Mouse (Mus musculus) hindbrain, embryonic 11.5 days (tissue): ENCODE data around the gene Bco1. TPM values are rescaled to one million over a fixed set of nuclear protein-coding genes. Genes with fewer than 3 reads are reported as not detected.

Experiments used
- ATAC-seq: fragments of 200-750 bp; cut with Nextera tagmentation; 2 replicates; pipeline ENCODE4 v1.8.0; 2017; ENCODE audit warnings: mild to moderate bottlenecking, moderate TSS enrichment, moderate library complexity; ENCODE audit not compliant: low FRiP score
- DNase-seq: peaks from one replicate; pipeline ENCODE4 v3.0.0-alpha.2; 2015; ENCODE audit warnings: low spot score
- H3K27ac ChIP-seq: fragments of 300-500 bp; sonication (generic); 2 replicates; pipeline ENCODE4 v1.5.1; 2014; ENCODE audit warnings: mild to moderate bottlenecking, low read depth, low read length
- H3K27me3 ChIP-seq: fragments of 300-500 bp; sonication (generic); 2 replicates; pipeline ENCODE4 v1.6.1; 2014; ENCODE audit warnings: mild to moderate bottlenecking, low read length, moderate library complexity, mixed read lengths; ENCODE audit not compliant: control insufficient read depth, insufficient read depth
- H3K36me3 ChIP-seq: fragments of 300-500 bp; sonication (generic); 2 replicates; pipeline ENCODE4 v1.6.1; 2014; ENCODE audit warnings: mild to moderate bottlenecking, low read length, moderate library complexity, mixed read lengths; ENCODE audit not compliant: control insufficient read depth, insufficient read depth
- H3K4me1 ChIP-seq: fragments of 300-500 bp; sonication (generic); replicated peaks from 2 replicates; pipeline ENCODE4 v1.6.1; 2014; ENCODE audit warnings: low read length, mixed read lengths; ENCODE audit not compliant: control insufficient read depth, insufficient read depth
- H3K4me2 ChIP-seq: fragments of 300-500 bp; sonication (generic); replicated peaks from 2 replicates; pipeline ENCODE4 v1.6.1; 2014; ENCODE audit warnings: mild to moderate bottlenecking, low read depth, low read length
- H3K4me3 ChIP-seq: fragments of 300-500 bp; sonication (generic); 2 replicates; pipeline ENCODE4 v1.5.1; 2014; ENCODE audit warnings: low read depth, low read length
- H3K9ac ChIP-seq: fragments of 300-500 bp; sonication (generic); 2 replicates; pipeline ENCODE4 v1.6.1; 2014; ENCODE audit warnings: low read depth, low read length
- H3K9me3 ChIP-seq: fragments of 300-500 bp; sonication (generic); 2 replicates; pipeline ENCODE4 v1.6.1; 2016; ENCODE audit warnings: low read length; ENCODE audit not compliant: control insufficient read depth
- WGBS: fragments of 180-500 bp; shearing (Covaris S2); extraction: QIAGEN DNeasy Blood & Tissue Kit; methylation state at CpG from one replicate; pipeline ENCODE4 v1.1.7; 2014; 5-methylcytosine and 5-hydroxymethylcytosine counted together
- polyA plus RNA-seq: library from polyadenylated mRNA; unstranded; fragments of >200 nt; fragmentation: Nextera tagmentation; extraction: Ambion mirVana; gene quantifications from 2 replicates; pipeline ENCODE4 v1.2.1, GENCODE M21; 2014

Bco1 gene
- polyA plus RNA-seq, 1 experiment from 2014 or later: 0.25 TPM

DNA sequence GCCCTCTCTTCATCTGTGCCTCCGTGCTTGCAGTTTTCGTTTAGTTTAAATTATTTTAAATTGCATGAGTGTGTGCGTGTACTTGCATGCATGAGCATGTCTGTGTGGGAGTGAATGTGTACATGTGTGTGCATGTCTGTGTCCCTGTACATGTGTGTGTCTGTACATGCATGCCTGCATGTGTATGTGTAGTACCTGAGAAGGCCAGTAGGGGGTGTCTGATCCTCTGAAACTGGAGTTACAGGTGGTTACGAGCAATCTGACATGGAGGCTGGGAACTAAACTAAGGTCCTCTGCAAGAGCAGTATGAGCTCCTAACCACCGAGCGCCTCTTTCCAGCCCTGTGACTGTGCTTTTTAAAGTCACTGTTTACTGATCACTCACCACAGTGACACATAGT is 52.9 kb downstream of the Bco1 start:
- Histone ChIP-seq H3K4me1 (no peaks in the 10 kb centered on the region), H3K9me3 (no peaks in the 10 kb centered on the region), H3K36me3 (no peaks in the 10 kb centered on the region), H3K27me3 (no peaks in the 10 kb centered on the region), H3K4me3 (no peak overlapping the region), H3K27ac (no peak overlapping the region), H3K4me2 (no peak overlapping the region), H3K9ac (no peak overlapping the region)
- ATAC-seq: no peak
- DNase-seq: no peak
- 94% methylated on average over 6 of the region's 6 CpGs for WGBS

DNA sequence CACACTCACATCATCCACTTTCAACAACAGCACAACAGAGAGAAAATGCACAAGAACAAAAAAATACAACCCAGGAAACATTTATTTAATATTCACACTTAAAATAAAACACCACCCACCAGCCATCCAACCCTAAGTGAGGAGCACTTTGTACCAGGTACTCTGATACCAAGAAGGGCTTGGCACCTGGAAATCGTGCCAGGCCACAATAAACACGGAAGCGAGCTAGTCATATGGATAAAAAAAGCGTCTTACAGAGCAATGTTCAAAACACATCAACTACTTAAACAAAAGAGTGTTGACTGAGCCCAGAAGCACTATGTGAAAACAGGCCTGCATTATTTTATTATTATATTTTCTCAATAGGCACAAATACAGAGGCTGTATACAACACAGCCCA is 60.5 kb downstream of the Bco1 start:
- no peaks in the 10 kb centered on the region for H3K36me3 ChIP-seq
- H3K27me3 ChIP-seq: no peaks in the 10 kb centered on the region
- H3K9ac ChIP-seq: no peak overlapping the region
- DNase-seq: no peak
- 92% methylated on average over 4 of the region's 4 CpGs for WGBS
- H3K9me3 ChIP-seq: no peaks in the 10 kb centered on the region
- peaks cover 2% of the 10 kb centered on the region; the same call in 1 of the 2 replicates for H3K4me1 ChIP-seq
- no peak overlapping the region for H3K27ac ChIP-seq
- ATAC-seq: no peak
- no peak overlapping the region for H3K4me2 ChIP-seq
- H3K4me3 ChIP-seq: no peak overlapping the region

DNA sequence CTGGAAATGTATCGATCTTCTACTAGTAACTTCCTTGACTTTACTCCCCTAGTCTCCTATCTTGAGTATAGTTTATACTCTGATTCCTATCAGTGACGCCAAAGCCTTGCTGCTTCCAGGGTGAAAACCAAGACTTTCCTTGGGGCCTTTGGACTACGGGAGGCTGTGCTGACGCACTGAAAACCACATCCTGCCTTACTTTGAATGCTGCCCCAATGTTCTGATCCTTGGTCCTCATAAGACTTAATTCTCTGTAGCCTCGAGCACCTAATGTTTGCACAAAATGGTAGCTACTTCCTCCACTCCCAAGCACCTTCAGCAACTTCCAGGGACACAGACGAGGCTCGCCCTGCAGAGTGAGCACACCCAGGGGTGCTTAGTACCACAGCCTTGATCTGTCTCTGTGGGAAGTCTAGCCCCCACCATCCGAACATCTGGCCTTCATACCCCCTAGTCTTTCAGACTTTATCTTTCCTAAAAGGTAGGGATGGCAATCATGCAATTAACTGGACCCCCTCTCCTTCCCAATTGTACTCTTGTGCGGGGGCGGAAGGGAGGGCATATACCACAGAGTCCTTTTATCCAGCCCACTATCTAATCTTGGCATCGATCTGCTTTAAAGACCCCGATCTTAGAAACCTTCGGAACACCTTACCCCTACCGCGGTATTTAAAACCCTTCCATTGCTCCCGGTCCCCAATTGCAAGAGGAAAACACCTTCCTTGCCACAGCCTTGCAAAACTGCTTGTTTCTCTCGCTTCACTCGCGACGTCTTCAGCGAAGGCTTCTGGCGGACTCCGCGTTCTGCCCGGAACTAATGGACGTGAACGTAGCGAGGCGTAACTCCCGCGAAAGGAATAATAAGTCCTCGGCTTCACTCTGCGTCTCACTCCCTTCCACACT is 61.5 kb downstream of the Bco1 start:
- Histone ChIP-seq H3K36me3 (no peaks in the 10 kb centered on the region), H3K9me3 (no peaks in the 10 kb centered on the region), H3K4me3 (peak overlapping the region; percentile 79), H3K27me3 (no peaks in the 10 kb centered on the region), H3K4me2 (peak overlapping the region; percentile 89), H3K4me1 (peaks cover 2% of the 10 kb centered on the region; the same call in 1 of the 2 replicates), H3K27ac (peak overlapping the region; percentile 69), H3K9ac (peak overlapping the region; percentile 80)
- peak; percentile 33; the same call in 1 of the 2 replicates for ATAC-seq
- DNase-seq: peak; percentile 2
- WGBS: 12% methylated on average over 33 of the region's 33 CpGs

GRCm38 (mm10) chr8:117157769-117158091 is 62.1 kb downstream of the Bco1 start:
- no peaks in the 10 kb centered on the region for H3K9me3 ChIP-seq
- peaks cover 2% of the 10 kb centered on the region; the same call in 1 of the 2 replicates for H3K4me1 ChIP-seq
- H3K27ac ChIP-seq: peak overlapping the region; percentile 69
- H3K9ac ChIP-seq: peak overlapping the region; percentile 80
- H3K36me3 ChIP-seq: no peaks in the 10 kb centered on the region
- DNase-seq (peak; percentile 98), ATAC-seq (peak; percentile 94)
- WGBS: under 1% methylated on average over 23 of the region's 45 CpGs
- no peaks in the 10 kb centered on the region for H3K27me3 ChIP-seq
- peak overlapping the region; percentile 79 for H3K4me3 ChIP-seq
- peak overlapping the region; percentile 89 for H3K4me2 ChIP-seq

- under 1% methylated on average over 52 of the region's 65 CpGs for WGBS
These were observed 62.6 kb downstream of the Bco1 start, which contains the start of gene Gan for GRCm38 (mm10) chr8:117158135-117158761. TSS of gene Gan (plus strand) at chr8:117158135.

DNA sequence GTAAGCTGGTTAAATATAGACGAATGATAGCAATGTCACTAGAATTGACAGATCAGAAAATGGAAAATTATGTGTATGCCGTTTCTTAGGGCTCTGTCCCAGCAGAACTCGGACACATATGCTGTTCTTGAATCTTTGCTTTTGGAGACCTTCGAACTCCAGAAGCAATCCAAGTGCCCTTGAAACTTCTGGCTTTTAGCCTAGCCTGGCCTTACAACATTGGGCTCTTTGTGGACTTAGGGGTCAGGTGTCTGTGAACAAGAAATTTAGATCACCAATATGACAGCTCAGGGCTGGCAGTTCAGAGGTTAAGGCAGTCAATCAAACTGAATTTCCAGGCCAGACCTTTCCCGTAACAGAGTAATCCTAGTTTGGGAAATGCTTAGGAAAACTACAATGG is 63.4 kb downstream of the Bco1 start:
- Histone ChIP-seq H3K27ac (no peak overlapping the region), H3K27me3 (no peaks in the 10 kb centered on the region), H3K9ac (no peak overlapping the region), H3K9me3 (no peaks in the 10 kb centered on the region), H3K4me2 (peak overlapping the region; percentile 89), H3K4me3 (peak overlapping the region; percentile 79), H3K36me3 (no peaks in the 10 kb centered on the region), H3K4me1 (peaks cover 2% of the 10 kb centered on the region; the same call in 1 of the 2 replicates)
- WGBS: 68% methylated on average over 5 of the region's 5 CpGs
- ATAC-seq: no peak
- DNase-seq: no peak

More at GRCm38 (mm10) chr8:117158135-117158761, 62.6 kb downstream of the Bco1 start, which contains the start of gene Gan:
- H3K9me3 ChIP-seq: no peaks in the 10 kb centered on the region
- DNase-seq (peak; percentile 49), ATAC-seq (peak; percentile 80)
- H3K4me2 ChIP-seq: peak within 1 kb of the TSS; percentile 89
- peak within 1 kb of the TSS; percentile 80 for H3K9ac ChIP-seq
- peak within 1 kb of the TSS; percentile 69 for H3K27ac ChIP-seq
- peak within 1 kb of the TSS; percentile 79 for H3K4me3 ChIP-seq
- H3K36me3 ChIP-seq: no peaks in the 10 kb centered on the region
- peaks cover 2% of the 10 kb centered on the region; the same call in 1 of the 2 replicates for H3K4me1 ChIP-seq
- no peaks in the 10 kb centered on the region for H3K27me3 ChIP-seq

- no peak for DNase-seq
- Histone ChIP-seq H3K9ac (no peak overlapping the region), H3K4me2 (no peak overlapping the region), H3K36me3 (no peaks in the 10 kb centered on the region), H3K4me3 (no peak overlapping the region), H3K9me3 (no peaks in the 10 kb centered on the region), H3K4me1 (no peaks in the 10 kb centered on the region), H3K27ac (no peak overlapping the region), H3K27me3 (no peaks in the 10 kb centered on the region)
- WGBS: 82% methylated on average over 4 of the region's 4 CpGs
- ATAC-seq: no peak
These were observed 69.3 kb downstream of the Bco1 start for GRCm38 (mm10) chr8:117164912-117165311.

GRCm38 (mm10) chr8:117165542-117165941 is 69.9 kb downstream of the Bco1 start:
- Histone ChIP-seq H3K4me3 (no peak overlapping the region), H3K4me2 (no peak overlapping the region), H3K9me3 (no peaks in the 10 kb centered on the region), H3K9ac (no peak overlapping the region), H3K27ac (no peak overlapping the region), H3K36me3 (no peaks in the 10 kb centered on the region), H3K27me3 (no peaks in the 10 kb centered on the region), H3K4me1 (no peaks in the 10 kb centered on the region)
- WGBS: 94% methylated on average over 4 of the region's 4 CpGs
- DNase-seq (no peak), ATAC-seq (no peak)
